Mouse (Mus musculus) thymus, adult 2 months (tissue): Measurements from ENCODE around the gene Tulp2.

ENCODE experiments used
- CTCF ChIP-seq: fragments of 200-500 bp; IDR thresholded peaks from 2 replicates; pipeline ENCODE4 v1.5.1; 2012; ENCODE audit warnings: mild to moderate bottlenecking, control low read depth, low read length, moderate library complexity, borderline replicate concordance; ENCODE audit not compliant: control insufficient read depth, poor library complexity, insufficient read depth; ENCODE audit errors: extremely low read depth
- POLR2A ChIP-seq: fragments of 200-500 bp; IDR thresholded peaks from 2 replicates; pipeline ENCODE4 v1.6.1; 2012; ENCODE audit warnings: mild to moderate bottlenecking, low read length, control low read depth, moderate library complexity; ENCODE audit not compliant: control insufficient read depth, poor library complexity, insufficient read depth; ENCODE audit errors: extremely low read depth

- TF ChIP-seq CTCF (peak; percentile 64; the same call in 1 of the 2 replicates), POLR2A (peak; percentile 52; the same call in 1 of the 2 replicates)
Observed at GRCm38 (mm10) chr7:45521728-45522184, 40.1 kb downstream of the Tulp2 start.
